Mouse (Mus musculus): ENCODE data around the gene Rps16. TPM values are rescaled to one million over a fixed set of nuclear protein-coding genes. Genes with fewer than 3 reads are reported as not detected.

The Rps16 gene
- polyA plus RNA-seq, 1 experiment = 4,542 TPM

GRCm38 (mm10) chr7:28393272-28393951, 43.0 kb downstream of the Rps16 start:
- peaks cover 19% of the 10 kb centered on the region for H3K36me3 ChIP-seq (ENCODE audit: control insufficient read depth, insufficient read depth)
- H3K27me3 ChIP-seq (ENCODE audit: control insufficient read depth, insufficient read depth, insufficient read length) = no peaks in the 10 kb centered on the region
- peak overlapping the region; percentile 89 for H3K4me2 ChIP-seq (ENCODE audit: low read depth)
- H3K4me3 ChIP-seq = peak overlapping the region; percentile 45
- no peak for TF ChIP-seq SRF (IDR thresholded peaks at IDR 0.05; ENCODE audit: control insufficient read depth, insufficient read length, low read depth)
- no peak for TF ChIP-seq MYOD1 (IDR thresholded peaks at IDR 0.05; ENCODE audit: control insufficient read depth in 1 of 3, insufficient read length in 2 of 3, low read depth in 2 of 3)
- no peak for TF ChIP-seq E2F4 (IDR thresholded peaks at IDR 0.05; ENCODE audit: insufficient read depth)
- no peak for TF ChIP-seq TCF3 (IDR thresholded peaks at IDR 0.05; ENCODE audit: insufficient read length, low read depth)
- no peak for TF ChIP-seq USF1 (IDR thresholded peaks at IDR 0.05; ENCODE audit: low read depth)
- peak overlapping the region; percentile 45 for H3ac ChIP-seq (ENCODE audit: control insufficient read depth, insufficient read length)
- peaks cover 21% of the 10 kb centered on the region for H3K79me2 ChIP-seq (ENCODE audit: control insufficient read depth, insufficient read depth)

- Histone ChIP-seq H3ac (ENCODE audit: control insufficient read depth, insufficient read length) (no peak overlapping the region), H3K4me3 (no peak overlapping the region), H3K4me2 (ENCODE audit: low read depth) (no peak overlapping the region), H3K79me2 (ENCODE audit: control insufficient read depth, insufficient read depth) (peaks cover 21% of the 10 kb centered on the region), H3K36me3 (ENCODE audit: control insufficient read depth, insufficient read depth) (peaks cover 18% of the 10 kb centered on the region), H3K27me3 (ENCODE audit: control insufficient read depth, insufficient read depth, insufficient read length) (no peaks in the 10 kb centered on the region)
- no peak for TF ChIP-seq MAX (IDR thresholded peaks at IDR 0.05; ENCODE audit: low read depth)
- no peak for TF ChIP-seq POLR2AphosphoS2 (IDR thresholded peaks at IDR 0.05; ENCODE audit: insufficient read length, low read depth)
- TF ChIP-seq SRF (IDR thresholded peaks at IDR 0.05; ENCODE audit: control insufficient read depth, insufficient read length, low read depth) = no peak
- TF ChIP-seq USF1 (IDR thresholded peaks at IDR 0.05; ENCODE audit: low read depth) = no peak
- no peak for TF ChIP-seq TCF12 (IDR thresholded peaks at IDR 0.05; ENCODE audit: insufficient read depth, poor library complexity, severe bottlenecking)
- TF ChIP-seq TCF3 (IDR thresholded peaks at IDR 0.05; ENCODE audit: insufficient read length, low read depth) = no peak
- no peak for TF ChIP-seq MYOD1 (IDR thresholded peaks at IDR 0.05; ENCODE audit: control insufficient read depth in 1 of 3, insufficient read length in 2 of 3, low read depth in 2 of 3)
- no peak for TF ChIP-seq E2F4 (IDR thresholded peaks at IDR 0.05; ENCODE audit: insufficient read depth)
- no peak for TF ChIP-seq MYOG (IDR thresholded peaks at IDR 0.05; ENCODE audit: control insufficient read depth in 1 of 3, insufficient read depth in 1 of 3, insufficient read length in 2 of 3, low read depth in 2 of 3)
- no peak for TF ChIP-seq REST (IDR thresholded peaks at IDR 0.05; ENCODE audit: insufficient read depth, insufficient read length)
- TF ChIP-seq CEBPB (IDR thresholded peaks at IDR 0.05; ENCODE audit: insufficient read depth, poor library complexity, severe bottlenecking) = no peak
- TF ChIP-seq POLR2A (IDR thresholded peaks at IDR 0.05; ENCODE audit: insufficient read length, low read depth) = no peak
Measured at GRCm38 (mm10) chr7:28395425-28395824, 45.0 kb downstream of the Rps16 start.

DNA sequence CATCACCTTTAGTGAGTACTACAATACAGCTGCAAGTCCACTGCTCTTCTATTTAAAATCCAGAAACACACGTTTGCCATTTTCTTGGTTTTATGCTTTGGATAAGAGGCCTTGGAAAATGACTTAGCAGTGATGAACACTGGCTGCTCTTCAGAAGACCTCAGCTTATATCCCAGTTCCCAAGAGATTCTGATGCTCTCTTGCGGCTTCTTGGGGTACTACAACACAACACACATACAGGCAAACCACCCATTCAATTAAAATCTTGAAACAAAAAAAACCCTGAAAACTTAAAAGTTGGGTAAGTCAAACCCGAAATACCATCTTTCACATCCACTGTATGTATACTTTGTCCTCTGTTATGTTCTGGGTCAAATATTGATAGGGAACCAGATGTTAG, 47.5 kb downstream of the Rps16 start:
- Histone ChIP-seq H3K79me2 (ENCODE audit: control insufficient read depth, insufficient read depth) (peaks cover 7% of the 10 kb centered on the region), H3K4me2 (ENCODE audit: low read depth) (no peak overlapping the region), H3K27me3 (ENCODE audit: control insufficient read depth, insufficient read depth, insufficient read length) (no peaks in the 10 kb centered on the region), H3ac (ENCODE audit: control insufficient read depth, insufficient read length) (no peak overlapping the region), H3K36me3 (ENCODE audit: control insufficient read depth, insufficient read depth) (peaks cover 22% of the 10 kb centered on the region), H3K4me3 (no peak overlapping the region)
- TF ChIP-seq E2F4 (IDR thresholded peaks at IDR 0.05; ENCODE audit: insufficient read depth) = no peak
- TF ChIP-seq MYOD1 (IDR thresholded peaks at IDR 0.05; ENCODE audit: control insufficient read depth in 1 of 3, insufficient read length in 2 of 3, low read depth in 2 of 3) = no peak
- TF ChIP-seq MAX (IDR thresholded peaks at IDR 0.05; ENCODE audit: low read depth) = no peak
- no peak for TF ChIP-seq CEBPB (IDR thresholded peaks at IDR 0.05; ENCODE audit: insufficient read depth, poor library complexity, severe bottlenecking)
- TF ChIP-seq MYOG (IDR thresholded peaks at IDR 0.05; ENCODE audit: control insufficient read depth in 1 of 3, insufficient read depth in 1 of 3, insufficient read length in 2 of 3, low read depth in 2 of 3) = no peak
- no peak for TF ChIP-seq POLR2AphosphoS2 (IDR thresholded peaks at IDR 0.05; ENCODE audit: insufficient read length, low read depth)
- TF ChIP-seq TCF3 (IDR thresholded peaks at IDR 0.05; ENCODE audit: insufficient read length, low read depth) = no peak
- no peak for TF ChIP-seq USF1 (IDR thresholded peaks at IDR 0.05; ENCODE audit: low read depth)
- TF ChIP-seq SRF (IDR thresholded peaks at IDR 0.05; ENCODE audit: control insufficient read depth, insufficient read length, low read depth) = no peak
- TF ChIP-seq POLR2A (IDR thresholded peaks at IDR 0.05; ENCODE audit: insufficient read length, low read depth) = no peak
- no peak for TF ChIP-seq REST (IDR thresholded peaks at IDR 0.05; ENCODE audit: insufficient read depth, insufficient read length)
- no peak for TF ChIP-seq TCF12 (IDR thresholded peaks at IDR 0.05; ENCODE audit: insufficient read depth, poor library complexity, severe bottlenecking)

- no peaks in the 10 kb centered on the region for H3K27me3 ChIP-seq (ENCODE audit: control insufficient read depth, insufficient read depth, insufficient read length)
- no peak overlapping the region for H3ac ChIP-seq (ENCODE audit: control insufficient read depth, insufficient read length)
- peak; percentile 36 for TF ChIP-seq POLR2AphosphoS2 (IDR thresholded peaks at IDR 0.05; ENCODE audit: insufficient read length, low read depth)
- no peak for TF ChIP-seq REST (IDR thresholded peaks at IDR 0.05; ENCODE audit: insufficient read depth, insufficient read length)
- TF ChIP-seq CEBPB (IDR thresholded peaks at IDR 0.05; ENCODE audit: insufficient read depth, poor library complexity, severe bottlenecking) = no peak
- no peak for TF ChIP-seq MYOD1 (IDR thresholded peaks at IDR 0.05; ENCODE audit: control insufficient read depth in 1 of 3, insufficient read length in 2 of 3, low read depth in 2 of 3)
- H3K79me2 ChIP-seq (ENCODE audit: control insufficient read depth, insufficient read depth) = peaks cover under 1% of the 10 kb centered on the region
- H3K4me3 ChIP-seq = no peak overlapping the region
- peaks cover 22% of the 10 kb centered on the region for H3K36me3 ChIP-seq (ENCODE audit: control insufficient read depth, insufficient read depth)
- H3K4me2 ChIP-seq (ENCODE audit: low read depth) = no peak overlapping the region
Measured at GRCm38 (mm10) chr7:28398696-28399340, 48.4 kb downstream of the Rps16 start.

DNA sequence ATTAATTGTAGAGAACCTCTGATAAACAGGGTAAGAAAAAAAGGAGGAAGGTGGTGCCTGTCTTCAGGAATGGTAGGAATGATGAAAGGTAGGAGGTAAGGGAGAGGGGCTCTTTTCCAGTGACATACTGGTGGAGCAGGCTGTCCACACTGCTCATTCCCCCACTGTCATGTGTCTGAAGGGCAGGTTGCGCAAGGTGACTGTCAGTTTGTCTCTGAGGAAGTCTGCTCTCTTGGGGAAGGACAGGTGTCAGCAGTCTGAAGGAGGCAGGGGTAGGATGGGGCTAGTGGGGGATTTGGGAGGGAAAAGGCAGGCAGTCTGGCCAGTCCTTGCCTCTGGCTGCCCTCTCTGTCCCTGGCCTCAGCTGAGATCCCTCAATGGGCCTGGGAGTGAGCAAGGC, 50.6 kb downstream of the Rps16 start:
- Histone ChIP-seq H3K4me2 (ENCODE audit: low read depth) (no peak overlapping the region), H3K4me3 (no peak overlapping the region), H3K79me2 (ENCODE audit: control insufficient read depth, insufficient read depth) (no peaks in the 10 kb centered on the region), H3K36me3 (ENCODE audit: control insufficient read depth, insufficient read depth) (peaks cover 27% of the 10 kb centered on the region), H3ac (ENCODE audit: control insufficient read depth, insufficient read length) (no peak overlapping the region), H3K27me3 (ENCODE audit: control insufficient read depth, insufficient read depth, insufficient read length) (no peaks in the 10 kb centered on the region)
- no peak for TF ChIP-seq POLR2A (IDR thresholded peaks at IDR 0.05; ENCODE audit: insufficient read length, low read depth)
- peak; percentile 12 for TF ChIP-seq POLR2AphosphoS2 (IDR thresholded peaks at IDR 0.05; ENCODE audit: insufficient read length, low read depth)
